12 mouse cellular contexts compared by ENCODE assay signal in genomic region chr5:144913923-144914322, GRCm38 (mm10). TPM values are rescaled to one million over a fixed set of nuclear protein-coding genes. Genes with fewer than 3 reads are reported as not detected.
A peak's percentile ranks its signal among the peaks of the same experiment; 100 is the strongest.
DNase-seq lines count a peak whose midpoint lies in the region; ATAC-seq and TF ChIP-seq lines count a peak whose summit lies in the region.
"Had no signal": no experiment of that assay in that cellular context is flagged by ENCODE, and none has a peak within 500 bp of the region (broad histone marks: within the 10 kb centered on the region; RNA-seq: fewer than 3 reads in every experiment).

No protein-coding gene starts in this region.

- TF ChIP-seq EP300 in stomach, postnatal 0 days (optimal IDR thresholded peaks at IDR 0.05): no peak

- H3K27me3 ChIP-seq in heart, embryonic 12.5 days (replicated peaks): no peaks in the 10 kb centered on the region
- no peaks in the 10 kb centered on the region for H3K27me3 ChIP-seq in C2C12 (ENCODE audit: control insufficient read depth, insufficient read depth, insufficient read length)
- no peaks in the 10 kb centered on the region for H3K27me3 ChIP-seq in stomach, postnatal 0 days (ENCODE audit: control insufficient read depth, insufficient read depth, low read length)
- H3K27me3 ChIP-seq: CH12.LX; heart, embryonic 15.5 days; limb, embryonic 15.5 days had no signal

- peak overlapping the region; percentile 36 for H3ac ChIP-seq in C2C12 (ENCODE audit: control insufficient read depth, insufficient read length, low read depth)

- TF ChIP-seq CTCF in C2C12 (IDR thresholded peaks at IDR 0.05; ENCODE audit: control insufficient read depth, insufficient read depth, insufficient read length): no peak
- TF ChIP-seq CTCF in stomach, postnatal 0 days (IDR thresholded peaks at IDR 0.05; ENCODE audit: low read depth): no peak

- no peaks in the 10 kb centered on the region for H3K36me3 ChIP-seq in heart, embryonic 12.5 days
- no peaks in the 10 kb centered on the region for H3K36me3 ChIP-seq in C2C12 (ENCODE audit: control insufficient read depth, insufficient read depth)
- no peaks in the 10 kb centered on the region for H3K36me3 ChIP-seq in stomach, postnatal 0 days (ENCODE audit: control insufficient read depth, insufficient read depth, low read length)
- H3K36me3 ChIP-seq: heart, embryonic 15.5 days; limb, embryonic 15.5 days had no signal

- no peak overlapping the region for H3K4me2 ChIP-seq in heart, embryonic 12.5 days
- H3K4me2 ChIP-seq in stomach, postnatal 0 days (replicated peaks; ENCODE audit: low read depth): no peak overlapping the region
- H3K4me2 ChIP-seq: heart, embryonic 15.5 days; limb, embryonic 15.5 days had no signal

- no peak overlapping the region for H3K4me3 ChIP-seq in heart, embryonic 12.5 days
- no peak overlapping the region for H3K4me3 ChIP-seq in C2C12 (ENCODE audit: insufficient read depth, poor library complexity, severe bottlenecking)
- H3K4me3 ChIP-seq in stomach, postnatal 0 days (ENCODE audit: low read depth, low read length): no peak overlapping the region
- H3K4me3 ChIP-seq: erythroblast, embryonic 14.5 days; heart, embryonic 15.5 days; limb, embryonic 15.5 days had no signal

- H3K27ac ChIP-seq in heart, embryonic 12.5 days (ENCODE audit: poor library complexity, severe bottlenecking): no peak overlapping the region
- no peak overlapping the region; the same call in 1 of the 2 replicates for H3K27ac ChIP-seq in stomach, postnatal 0 days (replicated peaks)

- no peak for ATAC-seq in heart, embryonic 12.5 days (ENCODE audit: insufficient number of reproducible peaks, low FRiP score)
- no peak for ATAC-seq in stomach, postnatal 0 days (ENCODE audit: low FRiP score, low TSS enrichment)

- peak; percentile 92 for DNase-seq in heart, adult 11 months
- peak; percentile 57 to 62 for DNase-seq in cerebellum, adult 18-20 months
- DNase-seq in heart, postnatal 14 days: peak; percentile 52 to 65
- DNase-seq in stomach, postnatal 0 days (ENCODE audit: low spot score): no peak
- no peak for DNase-seq in urinary bladder, postnatal 4 days (ENCODE audit: low spot score in 2 of 2)
- no peak for DNase-seq in layer of hippocampus, adult 8-10 months (ENCODE audit: low spot score in 2 of 2)

- intact Hi-C loops in heart, postnatal 14 days (cut with DNase I): no loop called here

- 92% methylated on average over 16 of the region's 16 CpGs for WGBS in heart, embryonic 12.5 days
- 83% methylated on average over 16 of the region's 16 CpGs for WGBS in stomach, postnatal 0 days

- no peaks in the 10 kb centered on the region for H3K9me3 ChIP-seq in heart, embryonic 12.5 days (replicated peaks)
- H3K9me3 ChIP-seq in stomach, postnatal 0 days (ENCODE audit: control insufficient read depth, low read length): no peaks in the 10 kb centered on the region
- H3K9me3 ChIP-seq: heart, embryonic 15.5 days; limb, embryonic 15.5 days had no signal

- H3K9ac ChIP-seq in heart, embryonic 12.5 days: no peak overlapping the region
- no peak overlapping the region for H3K9ac ChIP-seq in stomach, postnatal 0 days (ENCODE audit: low read length)
- H3K9ac ChIP-seq: heart, embryonic 15.5 days; limb, embryonic 15.5 days had no signal

- peaks cover 63% of the 10 kb centered on the region for H3K4me1 ChIP-seq in heart, embryonic 12.5 days (replicated peaks)
- 0 out of 2 replicates have a peak, but pooled peaks cover 4% of the 10 kb centered on the region for H3K4me1 ChIP-seq in stomach, postnatal 0 days (replicated peaks; ENCODE audit: control insufficient read depth, insufficient read depth)

- H3K79me3 ChIP-seq in C2C12 (ENCODE audit: low read depth): peaks cover 87% of the 10 kb centered on the region

- H3K79me2 ChIP-seq in C2C12 (ENCODE audit: control insufficient read depth, insufficient read depth): peaks cover 100% of the 10 kb centered on the region

TF ChIP-seq in C2C12, 6 proteins besides CTCF, POLR2A, EP300 and RAD21:
- TF ChIP-seq USF1 (IDR thresholded peaks at IDR 0.05; ENCODE audit: low read depth) (no peak), CEBPB (IDR thresholded peaks at IDR 0.05; ENCODE audit: low read depth) (no peak), MAX (IDR thresholded peaks at IDR 0.05) (no peak), MYOG (IDR thresholded peaks at IDR 0.05; ENCODE audit: control insufficient read depth, extremely low read depth, insufficient read length) (no peak), FOSL1 (IDR thresholded peaks at IDR 0.05; ENCODE audit: insufficient read depth, low read length, poor library complexity, severe bottlenecking) (no peak), MYOD1 (IDR thresholded peaks at IDR 0.05; ENCODE audit: control insufficient read depth, insufficient read length, low read depth) (no peak)

RNA-seq across cellular contexts. Expression of gene Smurf1, which starts 51.7 kb away (rescaled TPM):
- polyA plus RNA-seq in heart, embryonic 12.5 days (2016; fragmentation: Nextera tagmentation; extraction: Ambion mirVana): 18.7 and 21.6 TPM in 2 replicates
- polyA plus RNA-seq in C2C12 (2012; fragmentation: generic; extraction: Trizol): 39.1 TPM
- total RNA-seq in heart, postnatal 14 days (2021): 10 to 100 TPM; 23.7 to 25.4 TPM
- 11.2 and 11.6 TPM in 2 replicates for polyA plus RNA-seq in stomach, postnatal 0 days (2015; fragmentation: Nextera tagmentation; extraction: Ambion mirVana)
- total RNA-seq in layer of hippocampus, adult 8-10 months (2022): 10 to 100 TPM; 29.7 to 35.4 (median 31.0) TPM

Comparison
In these comparisons a context has a peak if more than half of its experiments do, and no peak if none do; other contexts are left out.
1. DNase-seq: peak in heart, adult 11 months (single experiment), cerebellum, adult 18-20 months (2 of 2) and heart, postnatal 14 days (2 of 2); none in stomach, postnatal 0 days (single experiment), urinary bladder, postnatal 4 days (0 of 2) and layer of hippocampus, adult 8-10 months (0 of 2).